Mouse (Mus musculus) MEL (cell line): ENCODE measurements around the gene Ap1m1.

ENCODE experiments used
- CTCF ChIP-seq, 3 experiments: IDR thresholded peaks in 2 of 3; conservative IDR thresholded peaks in 1 of 3; 2 replicates each; pipeline ENCODE4 v1.5.1; 2011 to 2012; ENCODE audit warnings: low read length in 3 of 3, low read depth in 2 of 3, mild to moderate bottlenecking in 2 of 3, improper control_type of control experiment in 1 of 3, inconsistent platforms in 1 of 3, mixed read lengths in 1 of 3, moderate library complexity in 1 of 3; ENCODE audit not compliant: control insufficient read depth in 1 of 3, insufficient read depth in 1 of 3, poor library complexity in 1 of 3, severe bottlenecking in 1 of 3
- EP300 ChIP-seq, 2 experiments: IDR thresholded peaks; 2 replicates each; pipeline ENCODE4 v1.6.1; 2011; ENCODE audit warnings: improper control_type of control experiment in 2 of 2, low read length in 2 of 2, low read depth in 1 of 2, mild to moderate bottlenecking in 1 of 2
- MAZ ChIP-seq: IDR thresholded peaks from 2 replicates; pipeline ENCODE4 v1.6.1; 2012; ENCODE audit warnings: low read depth, mild to moderate bottlenecking, inconsistent platforms, low read length, improper control_type of control experiment
- RAD21 ChIP-seq: IDR thresholded peaks from 2 replicates; pipeline ENCODE4 v1.6.1; 2011; ENCODE audit warnings: mild to moderate bottlenecking, low read depth, low read length, improper control_type of control experiment

DNA sequence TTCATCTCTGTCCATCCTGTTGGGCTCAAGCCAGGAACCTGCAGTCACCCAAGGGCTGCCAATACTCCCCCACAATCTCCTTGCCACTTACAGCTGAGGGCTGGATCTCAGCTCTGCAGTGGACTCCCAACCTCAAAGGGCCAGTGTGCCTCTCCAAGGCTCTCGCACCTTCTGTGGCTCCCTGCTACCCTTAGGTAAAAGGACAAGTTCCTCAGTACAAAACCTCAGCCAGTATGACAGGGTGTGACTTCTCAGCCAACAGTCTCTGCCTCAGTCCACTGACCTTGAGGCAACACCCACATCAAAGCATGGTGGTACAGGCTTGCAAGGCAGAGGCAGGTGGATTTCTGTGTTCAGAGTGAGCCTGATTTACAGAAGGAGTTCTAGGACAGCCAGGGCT lies 28.0 kb upstream of the Ap1m1 start:
- TF ChIP-seq MAZ (no peak), RAD21 (no peak), EP300 (IDR thresholded peaks at IDR 0.05; ENCODE audit: low read depth in 1 of 2, low read length in 2 of 2) (no peak), CTCF (IDR thresholded peaks at IDR 0.05 in 2 of 3, conservative IDR thresholded peaks at IDR 0.05 in 1 of 3; ENCODE audit: control insufficient read depth in 1 of 3, insufficient read depth in 1 of 3, low read depth in 2 of 3, low read length in 3 of 3, poor library complexity in 1 of 3, severe bottlenecking in 1 of 3) (no peak)
